Mouse (Mus musculus): ENCODE data around the gene Iqcj.

- no peak for TF ChIP-seq CTCF (IDR thresholded peaks at IDR 0.05; ENCODE audit: borderline replicate concordance, insufficient read depth, low read length)
- TF ChIP-seq POLR2A (IDR thresholded peaks at IDR 0.05; ENCODE audit: low read depth, low read length), result no peak
These were observed 91.3 kb downstream of the Iqcj start for GRCm38 (mm10) chr3:67983329-67983728.
